Mouse (Mus musculus) neural tube, embryonic 11.5 days (tissue): ENCODE measurements around the gene Ostn. TPM values are rescaled to one million over a fixed set of nuclear protein-coding genes. Genes with fewer than 3 reads are reported as not detected.
A peak's percentile ranks its signal among the peaks of the same experiment; 100 is the strongest.

Experiments used
- ATAC-seq: fragments of 200-750 bp; cut with Nextera tagmentation; 2 replicates; pipeline ENCODE4 v1.8.0; 2017; ENCODE audit warnings: moderate number of reproducible peaks, mild to moderate bottlenecking, moderate TSS enrichment, moderate library complexity; ENCODE audit not compliant: insufficient read depth, low FRiP score, low TSS enrichment
- DNase-seq: peaks from one replicate; pipeline ENCODE4 v3.0.0-alpha.2; 2015; ENCODE audit warnings: low spot score
- H3K27ac ChIP-seq: fragments of 300-500 bp; sonication (generic); 2 replicates; pipeline ENCODE4 v1.5.1; 2014; ENCODE audit warnings: low read depth, mild to moderate bottlenecking, low read length
- H3K27me3 ChIP-seq: fragments of 300-500 bp; sonication (generic); 2 replicates; pipeline ENCODE4 v1.6.1; 2014; ENCODE audit warnings: mild to moderate bottlenecking, low read length, mixed read lengths; ENCODE audit not compliant: control insufficient read depth, insufficient read depth
- H3K36me3 ChIP-seq: fragments of 300-500 bp; sonication (generic); 2 replicates; pipeline ENCODE4 v1.6.1; 2014; ENCODE audit warnings: mild to moderate bottlenecking, low read length, moderate library complexity, mixed read lengths; ENCODE audit not compliant: control insufficient read depth, insufficient read depth
- H3K4me1 ChIP-seq: fragments of 300-500 bp; sonication (generic); 2 replicates; pipeline ENCODE4 v1.6.1; 2014; ENCODE audit warnings: low read length, mixed read lengths; ENCODE audit not compliant: control insufficient read depth, insufficient read depth
- H3K4me2 ChIP-seq: fragments of 300-500 bp; sonication (generic); 2 replicates; pipeline ENCODE4 v1.6.1; 2014; ENCODE audit warnings: low read depth, mild to moderate bottlenecking, moderate library complexity
- H3K4me3 ChIP-seq: fragments of 300-500 bp; sonication (generic); 2 replicates; pipeline ENCODE4 v1.5.1; 2014; ENCODE audit warnings: low read depth, low read length
- H3K9ac ChIP-seq: fragments of 300-500 bp; sonication (generic); 2 replicates; pipeline ENCODE4 v1.6.1; 2014; ENCODE audit warnings: mild to moderate bottlenecking, low read length
- H3K9me3 ChIP-seq: fragments of 300-500 bp; sonication (generic); 2 replicates; pipeline ENCODE4 v1.6.1; 2016; ENCODE audit warnings: low read length; ENCODE audit not compliant: control insufficient read depth
- WGBS: fragments of 180-500 bp; shearing (Covaris S2); extraction: QIAGEN DNeasy Blood & Tissue Kit; methylation state at CpG from one replicate; pipeline ENCODE4 v1.1.7; 2014; 5-methylcytosine and 5-hydroxymethylcytosine counted together
- polyA plus RNA-seq: library from polyadenylated mRNA; unstranded; fragments of >200 nt; fragmentation: Nextera tagmentation; extraction: Ambion mirVana; gene quantifications from 2 replicates; pipeline ENCODE4 v1.2.1, GENCODE M21; 2014

Ostn gene
- polyA plus RNA-seq, 1 experiment from 2014 or later: not detected

- Histone ChIP-seq H3K27me3 (no peaks in the 10 kb centered on the region), H3K27ac (no peak overlapping the region)
Measured at GRCm38 (mm10) chr16:27376556-27376955, 69.3 kb downstream of the Ostn start.

GRCm38 (mm10) chr16:27382217-27382616 lies 74.9 kb downstream of the Ostn start:
- no peaks in the 10 kb centered on the region for H3K36me3 ChIP-seq
- WGBS: 87% methylated on average over 4 of the region's 4 CpGs
- H3K4me1 ChIP-seq: no peaks in the 10 kb centered on the region
- DNase-seq (no peak), ATAC-seq (no peak)
- H3K9me3 ChIP-seq: no peaks in the 10 kb centered on the region
- H3K27ac ChIP-seq: no peak overlapping the region
- no peak overlapping the region for H3K9ac ChIP-seq
- H3K4me3 ChIP-seq: no peak overlapping the region
- H3K4me2 ChIP-seq: no peak overlapping the region
- no peaks in the 10 kb centered on the region for H3K27me3 ChIP-seq

More at GRCm38 (mm10) chr16:27376556-27376955, 69.3 kb downstream of the Ostn start:
- H3K4me2 ChIP-seq: no peak overlapping the region
- ATAC-seq (no peak), DNase-seq (no peak)
- no peaks in the 10 kb centered on the region for H3K4me1 ChIP-seq
- no peak overlapping the region for H3K9ac ChIP-seq
- no peaks in the 10 kb centered on the region for H3K9me3 ChIP-seq
- no peaks in the 10 kb centered on the region for H3K36me3 ChIP-seq
- H3K4me3 ChIP-seq: no peak overlapping the region

- ATAC-seq (no peak), DNase-seq (no peak)
- no peaks in the 10 kb centered on the region for H3K27me3 ChIP-seq
- 76% methylated on average over 4 of the region's 4 CpGs for WGBS
- H3K4me3 ChIP-seq: no peak overlapping the region
- H3K9me3 ChIP-seq: no peaks in the 10 kb centered on the region
- H3K9ac ChIP-seq: no peak overlapping the region
- no peak overlapping the region for H3K27ac ChIP-seq
- peaks cover under 1% of the 10 kb centered on the region for H3K4me1 ChIP-seq
- no peak overlapping the region for H3K4me2 ChIP-seq
- no peaks in the 10 kb centered on the region for H3K36me3 ChIP-seq
Measured at GRCm38 (mm10) chr16:27384893-27385603, 77.8 kb downstream of the Ostn start.

- DNase-seq (no peak), ATAC-seq (no peak)
- Histone ChIP-seq H3K9ac (no peak overlapping the region), H3K4me2 (no peak overlapping the region), H3K9me3 (no peaks in the 10 kb centered on the region), H3K27ac (no peak overlapping the region), H3K4me1 (peaks cover 7% of the 10 kb centered on the region), H3K27me3 (no peaks in the 10 kb centered on the region), H3K36me3 (no peaks in the 10 kb centered on the region), H3K4me3 (no peak overlapping the region)
- WGBS: 89% methylated on average over 1 of the region's 1 CpGs
Measured at GRCm38 (mm10) chr16:27385649-27386048, 78.4 kb downstream of the Ostn start.

GRCm38 (mm10) chr16:27386850-27387407 lies 79.6 kb downstream of the Ostn start:
- H3K36me3 ChIP-seq: no peaks in the 10 kb centered on the region
- no peak for ATAC-seq
- 76% methylated on average over 4 of the region's 4 CpGs for WGBS

GRCm38 (mm10) chr16:27387634-27388611 lies 80.6 kb downstream of the Ostn start:
- peak overlapping the region; percentile 96 for H3K9ac ChIP-seq
- ATAC-seq (no peak), DNase-seq (no peak)
- peak overlapping the region; percentile 96; the same call in 1 of the 2 replicates for H3K27ac ChIP-seq
- H3K4me2 ChIP-seq: peak overlapping the region; percentile 70; the same call in 1 of the 2 replicates
- 62% methylated on average over 12 of the region's 12 CpGs for WGBS
- no peaks in the 10 kb centered on the region for H3K9me3 ChIP-seq
- H3K4me1 ChIP-seq: peaks cover 10% of the 10 kb centered on the region
- H3K36me3 ChIP-seq: no peaks in the 10 kb centered on the region
- H3K27me3 ChIP-seq: no peaks in the 10 kb centered on the region
- H3K4me3 ChIP-seq: peak overlapping the region; percentile 91

More at GRCm38 (mm10) chr16:27386850-27387407, 79.6 kb downstream of the Ostn start:
- H3K9me3 ChIP-seq: no peaks in the 10 kb centered on the region
- no peak overlapping the region for H3K27ac ChIP-seq
- H3K27me3 ChIP-seq: no peaks in the 10 kb centered on the region
- no peak overlapping the region for H3K9ac ChIP-seq
- DNase-seq: no peak
- H3K4me3 ChIP-seq: no peak overlapping the region
- peaks cover 10% of the 10 kb centered on the region for H3K4me1 ChIP-seq
- no peak overlapping the region for H3K4me2 ChIP-seq

- Histone ChIP-seq H3K4me3 (peak within 1 kb of the TSS; percentile 91), H3K36me3 (no peaks in the 10 kb centered on the region), H3K4me1 (peaks cover 10% of the 10 kb centered on the region), H3K9ac (peak within 1 kb of the TSS; percentile 96), H3K27me3 (no peaks in the 10 kb centered on the region), H3K27ac (peak within 1 kb of the TSS; percentile 96), H3K9me3 (no peaks in the 10 kb centered on the region), H3K4me2 (peak within 1 kb of the TSS; percentile 70)
- ATAC-seq (peak; percentile 97), DNase-seq (peak; percentile 86)
- under 1% methylated on average over 55 of the region's 69 CpGs for WGBS
Measured at GRCm38 (mm10) chr16:27388761-27389451, 81.6 kb downstream of the Ostn start, which contains the start of gene Ccdc50. Gene Ccdc50, plus strand, starts transcription at chr16:27388869.
